Mouse (Mus musculus) embryo, embryonic 11 days (tissue): Measurements from ENCODE around the gene Man1c1.

Source experiments
- DNase-seq: peaks from one replicate; pipeline ENCODE4 v3.0.0-alpha.2; 2015

The Man1c1 gene

GRCm38 (mm10) chr4:134673151-134673550 is 30.9 kb downstream of the Man1c1 start:
- no peak for DNase-seq

- no peak for DNase-seq
These were observed 31.8 kb downstream of the Man1c1 start for GRCm38 (mm10) chr4:134672326-134672725.

GRCm38 (mm10) chr4:134671660-134672173 is 32.4 kb downstream of the Man1c1 start:
- DNase-seq: no peak

- DNase-seq: no peak
These were observed 34.2 kb downstream of the Man1c1 start for GRCm38 (mm10) chr4:134669742-134670354.

- no peak for DNase-seq
These were observed 35.6 kb downstream of the Man1c1 start for GRCm38 (mm10) chr4:134668355-134669028.

- DNase-seq: no peak
These were observed 37.7 kb downstream of the Man1c1 start for GRCm38 (mm10) chr4:134666391-134666790.

- DNase-seq: no peak
These were observed 41.0 kb downstream of the Man1c1 start for GRCm38 (mm10) chr4:134663052-134663451.

GRCm38 (mm10) chr4:134660630-134661183 is 43.4 kb downstream of the Man1c1 start:
- no peak for DNase-seq

- DNase-seq: peak; percentile 54
These were observed 44.5 kb downstream of the Man1c1 start for GRCm38 (mm10) chr4:134659354-134660301.

GRCm38 (mm10) chr4:134657473-134657872 is 46.6 kb downstream of the Man1c1 start:
- no peak for DNase-seq

- DNase-seq: no peak
These were observed 49.7 kb downstream of the Man1c1 start for GRCm38 (mm10) chr4:134654391-134654790.

GRCm38 (mm10) chr4:134652720-134653119 is 51.4 kb downstream of the Man1c1 start:
- DNase-seq: no peak

GRCm38 (mm10) chr4:134652151-134652550 is 51.9 kb downstream of the Man1c1 start:
- no peak for DNase-seq

- DNase-seq: no peak
These were observed 52.7 kb downstream of the Man1c1 start for GRCm38 (mm10) chr4:134651358-134651757.

- DNase-seq: no peak
These were observed 58.8 kb downstream of the Man1c1 start for GRCm38 (mm10) chr4:134645042-134645948.

- no peak for DNase-seq
These were observed 59.7 kb downstream of the Man1c1 start for GRCm38 (mm10) chr4:134644410-134644809.

- DNase-seq: no peak
These were observed 62.2 kb downstream of the Man1c1 start for GRCm38 (mm10) chr4:134641711-134642516.

GRCm38 (mm10) chr4:134639325-134639724 is 64.8 kb downstream of the Man1c1 start:
- DNase-seq: no peak

GRCm38 (mm10) chr4:134638111-134638550 is 66.0 kb downstream of the Man1c1 start:
- no peak for DNase-seq

GRCm38 (mm10) chr4:134636406-134636805 is 67.7 kb downstream of the Man1c1 start:
- no peak for DNase-seq

- peak; percentile 47 for DNase-seq
These were observed 70.1 kb downstream of the Man1c1 start for GRCm38 (mm10) chr4:134634001-134634400.
